11 mouse cellular contexts compared by ENCODE assay signal in the genomic region with DNA sequence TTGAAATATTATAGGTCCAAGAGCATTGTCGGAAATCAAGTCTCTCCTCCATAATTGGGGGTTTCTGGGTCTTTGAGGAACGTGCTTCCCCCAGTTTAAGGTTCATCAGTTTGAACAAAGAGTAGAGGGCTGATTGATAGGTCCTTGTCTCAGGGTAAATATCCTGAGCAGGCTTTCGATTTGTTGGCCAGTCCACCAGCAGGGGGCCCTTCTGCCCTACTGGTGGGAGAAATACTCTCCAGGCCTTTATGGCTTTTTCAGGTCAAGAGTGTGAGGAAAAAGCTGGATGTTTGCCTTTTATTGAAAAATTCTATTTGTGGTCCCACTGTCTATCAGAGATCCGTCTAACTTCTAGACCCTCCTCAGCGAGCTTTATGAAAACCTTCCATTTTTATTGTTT. TPM values are rescaled to one million over a fixed set of nuclear protein-coding genes. Genes with fewer than 3 reads are reported as not detected.
A peak's percentile ranks its signal among the peaks of the same experiment; 100 is the strongest.
DNase-seq lines count a peak whose midpoint lies in the region; ATAC-seq and TF ChIP-seq lines count a peak whose summit lies in the region.
"Had no signal": no experiment of that assay in that cellular context is flagged by ENCODE, and none has a peak within 500 bp of the region (broad histone marks: within the 10 kb centered on the region; RNA-seq: fewer than 3 reads in every experiment).

No protein-coding gene starts in this region.

- H3K36me3 ChIP-seq in ES-E14 (ENCODE audit: control insufficient read depth, insufficient read depth, low read length, poor library complexity, severe bottlenecking): no peaks in the 10 kb centered on the region
- no peaks in the 10 kb centered on the region for H3K36me3 ChIP-seq in embryonic facial prominence, embryonic 10.5 days (replicated peaks)
- H3K36me3 ChIP-seq in midbrain, embryonic 16.5 days (ENCODE audit: control insufficient read depth, insufficient read depth, low read length): no peaks in the 10 kb centered on the region
- H3K36me3 ChIP-seq: lung, embryonic 15.5 days had no signal

- H3K4me3 ChIP-seq in ES-E14 (ENCODE audit: insufficient read depth in 1 of 2, low read depth in 1 of 2, low read length in 2 of 2, poor library complexity in 1 of 2, severe bottlenecking in 1 of 2): no peak overlapping the region
- H3K4me3 ChIP-seq in embryonic facial prominence, embryonic 10.5 days: no peak overlapping the region
- H3K4me3 ChIP-seq in midbrain, embryonic 16.5 days (ENCODE audit: low read depth, low read length): no peak overlapping the region
- H3K4me3 ChIP-seq: lung, embryonic 15.5 days had no signal

- in situ Hi-C loops in ES-E14 (cut with MboI; ENCODE audit: low sequenced_read_pairs in 2 of 2, unreplicated experiment in 2 of 2): no loop called here

- no peak overlapping the region for H3K27ac ChIP-seq in ES-E14 (ENCODE audit: insufficient read depth, low read depth, low read length, poor library complexity, severe bottlenecking)
- H3K27ac ChIP-seq in embryonic facial prominence, embryonic 10.5 days (replicated peaks): no peak overlapping the region
- H3K27ac ChIP-seq in midbrain, embryonic 16.5 days (ENCODE audit: low read length): no peak overlapping the region
- H3K27ac ChIP-seq: lung, embryonic 15.5 days had no signal

- no peaks in the 10 kb centered on the region for H3K27me3 ChIP-seq in embryonic facial prominence, embryonic 10.5 days (replicated peaks; ENCODE audit: low read depth, poor library complexity, severe bottlenecking)
- H3K27me3 ChIP-seq in midbrain, embryonic 16.5 days (ENCODE audit: control insufficient read depth, insufficient read depth, low read depth, low read length): no peaks in the 10 kb centered on the region
- H3K27me3 ChIP-seq: lung, embryonic 15.5 days had no signal

- WGBS in embryonic facial prominence, embryonic 10.5 days: 72% methylated on average over 5 of the region's 5 CpGs
- WGBS in midbrain, embryonic 16.5 days: 72% methylated on average over 5 of the region's 5 CpGs

- no peaks in the 10 kb centered on the region for H3K4me1 ChIP-seq in ES-E14 (ENCODE audit: control insufficient read depth in 2 of 2, insufficient read depth in 2 of 2, low read length in 2 of 2, poor library complexity in 1 of 2)
- H3K4me1 ChIP-seq in embryonic facial prominence, embryonic 10.5 days: no peaks in the 10 kb centered on the region
- no peaks in the 10 kb centered on the region for H3K4me1 ChIP-seq in midbrain, embryonic 16.5 days (ENCODE audit: control insufficient read depth, insufficient read depth, low read length)
- H3K4me1 ChIP-seq: lung, embryonic 15.5 days had no signal

- DNase-seq in kidney, adult 9 months: peak; percentile 17
- no peak for DNase-seq in kidney, postnatal 14 days
- DNase-seq in 416B (ENCODE audit: low read depth) (peak; percentile 71), ES-E14 (ENCODE audit: low read depth, low spot score) (peak; percentile 7)
- DNase-seq in embryonic facial prominence, embryonic 10.5 days (ENCODE audit: low spot score): peak; percentile 22
- DNase-seq in Muller cell, postnatal 12 days (ENCODE audit: inconsistent ontology term): no peak
- no peak for DNase-seq in cerebellum, adult 11-12 months
- DNase-seq: cerebellum, adult 18-20 months; layer of hippocampus, postnatal 36 days had no signal

- no peak for ATAC-seq in midbrain, embryonic 16.5 days

- no peaks in the 10 kb centered on the region for H3K9me3 ChIP-seq in ES-E14 (ENCODE audit: control insufficient read depth, insufficient read depth, low read depth, low read length)
- 0 out of 2 replicates have a peak, but pooled peaks cover 7% of the 10 kb centered on the region for H3K9me3 ChIP-seq in embryonic facial prominence, embryonic 10.5 days
- H3K9me3 ChIP-seq in midbrain, embryonic 16.5 days (replicated peaks; ENCODE audit: control insufficient read depth, low read length, poor library complexity, severe bottlenecking): peaks cover 4% of the 10 kb centered on the region; the same call in 1 of the 2 replicates
- H3K9me3 ChIP-seq: lung, embryonic 15.5 days had no signal

- no peak overlapping the region for H3K4me2 ChIP-seq in midbrain, embryonic 16.5 days (ENCODE audit: low read length)
- H3K4me2 ChIP-seq: lung, embryonic 15.5 days had no signal

- H3K9ac ChIP-seq in ES-E14 (ENCODE audit: insufficient read depth, low read depth, low read length, poor library complexity, severe bottlenecking): no peak overlapping the region
- H3K9ac ChIP-seq in midbrain, embryonic 16.5 days (ENCODE audit: low read depth, low read length): no peak overlapping the region
- H3K9ac ChIP-seq: lung, embryonic 15.5 days had no signal

TF ChIP-seq in ES-E14, 5 proteins besides CTCF, POLR2A, EP300 and RAD21:
- TF ChIP-seq MAFK (IDR thresholded peaks at IDR 0.05; ENCODE audit: insufficient read depth, low read depth, low read length): no peak
- no peak for TF ChIP-seq HCFC1 (IDR thresholded peaks at IDR 0.05; ENCODE audit: borderline replicate concordance, insufficient read depth, low read length)
- TF ChIP-seq ZC3H11A (IDR thresholded peaks at IDR 0.05; ENCODE audit: borderline replicate concordance, low read depth, low read length): no peak
- no peak for TF ChIP-seq CHD2 (IDR thresholded peaks at IDR 0.05; ENCODE audit: low read depth, low read length)
- TF ChIP-seq ZNF384 (IDR thresholded peaks at IDR 0.05; ENCODE audit: low read depth, low read length): no peak
TF ChIP-seq in ES-E14: peak in this region for 0.

RNA-seq across cellular contexts. Expression of a gene that starts 32.7 kb away (rescaled TPM):
- total RNA-seq in ES-E14 (2012; rRNA removed): 3.2 and 3.3 TPM in 2 replicates
- polyA plus RNA-seq in embryonic facial prominence, embryonic 10.5 days (2016; fragmentation: Nextera tagmentation; extraction: Ambion mirVana): 0.68 and 0.93 TPM in 2 replicates
- 0.73 and 1.0 TPM in 2 replicates for polyA plus RNA-seq in midbrain, embryonic 16.5 days (2015; fragmentation: Nextera tagmentation; extraction: Ambion mirVana)

Comparison
In these comparisons a context has a peak if more than half of its experiments do, and no peak if none do; other contexts are left out.
1. DNase-seq: peak in kidney, adult 9 months (single experiment), 416B (single experiment), ES-E14 (single experiment) and embryonic facial prominence, embryonic 10.5 days (single experiment); none in kidney, postnatal 14 days (single experiment), Muller cell, postnatal 12 days (single experiment) and cerebellum, adult 11-12 months (single experiment).